Mouse (Mus musculus): ENCODE measurements around the gene Cacna1a. TPM values are rescaled to one million over a fixed set of nuclear protein-coding genes. Genes with fewer than 3 reads are reported as not detected.
A peak's percentile ranks its signal among the peaks of the same experiment; 100 is the strongest.

The Cacna1a gene
- total and polyA plus RNA-seq, 2 experiments from 2014 or later, result 15.4 to 134 TPM

- DNase-seq (ENCODE audit: low spot score) (no peak), ATAC-seq (ENCODE audit: low FRiP score) (no peak)
- H3K9ac ChIP-seq (replicated peaks; ENCODE audit: low read length, poor library complexity, severe bottlenecking), result no peak overlapping the region
- H3K4me2 ChIP-seq (ENCODE audit: low read depth, low read length, poor library complexity, severe bottlenecking), result no peak overlapping the region
- H3K27me3 ChIP-seq (ENCODE audit: insufficient read depth, low read length), result no peaks in the 10 kb centered on the region
- H3K27ac ChIP-seq (ENCODE audit: low read depth, low read length), result no peak overlapping the region
- no peak overlapping the region for H3K4me3 ChIP-seq (ENCODE audit: low read depth, low read length)
- peaks cover 13% of the 10 kb centered on the region; the same call in 1 of the 2 replicates for H3K36me3 ChIP-seq (ENCODE audit: insufficient read depth, low read length)
- no peaks in the 10 kb centered on the region for H3K4me1 ChIP-seq (ENCODE audit: insufficient read depth, low read length)
- H3K9me3 ChIP-seq (ENCODE audit: low read length), result no peaks in the 10 kb centered on the region
- WGBS, result 89% methylated on average over 8 of the region's 8 CpGs
- TF ChIP-seq CTCF (IDR thresholded peaks at IDR 0.05), result no peak
These were observed 38.3 kb downstream of the Cacna1a start for GRCm38 (mm10) chr8:84426582-84426981.

- TF ChIP-seq CTCF (IDR thresholded peaks at IDR 0.05), result no peak
- Histone ChIP-seq H3K27ac (ENCODE audit: low read depth, low read length) (no peak overlapping the region), H3K4me3 (ENCODE audit: low read depth, low read length) (no peak overlapping the region), H3K4me1 (ENCODE audit: insufficient read depth, low read length) (no peaks in the 10 kb centered on the region), H3K36me3 (ENCODE audit: insufficient read depth, low read length) (peaks cover 14% of the 10 kb centered on the region; the same call in 1 of the 2 replicates), H3K4me2 (ENCODE audit: low read depth, low read length, poor library complexity, severe bottlenecking) (no peak overlapping the region), H3K27me3 (ENCODE audit: insufficient read depth, low read length) (no peaks in the 10 kb centered on the region), H3K9ac (replicated peaks; ENCODE audit: low read length, poor library complexity, severe bottlenecking) (no peak overlapping the region), H3K9me3 (ENCODE audit: low read length) (no peaks in the 10 kb centered on the region)
- WGBS, result 84% methylated on average over 5 of the region's 5 CpGs
- DNase-seq (ENCODE audit: low spot score), result no peak
- no peak for ATAC-seq (ENCODE audit: low FRiP score)
These were observed 39.8 kb downstream of the Cacna1a start for GRCm38 (mm10) chr8:84428034-84428433.

GRCm38 (mm10) chr8:84429014-84429413 is 40.8 kb downstream of the Cacna1a start:
- DNase-seq (ENCODE audit: low spot score) (no peak), ATAC-seq (ENCODE audit: low FRiP score) (no peak)
- Histone ChIP-seq H3K4me1 (ENCODE audit: insufficient read depth, low read length) (no peaks in the 10 kb centered on the region), H3K9me3 (ENCODE audit: low read length) (no peaks in the 10 kb centered on the region), H3K36me3 (ENCODE audit: insufficient read depth, low read length) (peaks cover 14% of the 10 kb centered on the region; the same call in 1 of the 2 replicates), H3K4me3 (ENCODE audit: low read depth, low read length) (no peak overlapping the region), H3K4me2 (ENCODE audit: low read depth, low read length, poor library complexity, severe bottlenecking) (no peak overlapping the region), H3K27me3 (ENCODE audit: insufficient read depth, low read length) (no peaks in the 10 kb centered on the region), H3K27ac (ENCODE audit: low read depth, low read length) (no peak overlapping the region), H3K9ac (replicated peaks; ENCODE audit: low read length, poor library complexity, severe bottlenecking) (no peak overlapping the region)
- TF ChIP-seq CTCF (IDR thresholded peaks at IDR 0.05), result no peak
- WGBS, result 24% methylated on average over 4 of the region's 4 CpGs

GRCm38 (mm10) chr8:84429492-84429891 is 41.3 kb downstream of the Cacna1a start:
- no peak overlapping the region for H3K9ac ChIP-seq (replicated peaks; ENCODE audit: low read length, poor library complexity, severe bottlenecking)
- no peak overlapping the region for H3K27ac ChIP-seq (ENCODE audit: low read depth, low read length)
- no peaks in the 10 kb centered on the region for H3K27me3 ChIP-seq (ENCODE audit: insufficient read depth, low read length)
- H3K9me3 ChIP-seq (ENCODE audit: low read length), result no peaks in the 10 kb centered on the region
- H3K4me2 ChIP-seq (ENCODE audit: low read depth, low read length, poor library complexity, severe bottlenecking), result no peak overlapping the region
- H3K36me3 ChIP-seq (ENCODE audit: insufficient read depth, low read length), result peaks cover 14% of the 10 kb centered on the region; the same call in 1 of the 2 replicates
- WGBS, result 23% methylated on average over 5 of the region's 5 CpGs
- H3K4me3 ChIP-seq (ENCODE audit: low read depth, low read length), result no peak overlapping the region
- no peak for TF ChIP-seq CTCF (IDR thresholded peaks at IDR 0.05)
- no peaks in the 10 kb centered on the region for H3K4me1 ChIP-seq (ENCODE audit: insufficient read depth, low read length)
- DNase-seq (ENCODE audit: low spot score) (no peak), ATAC-seq (ENCODE audit: low FRiP score) (no peak)

GRCm38 (mm10) chr8:84435370-84435769 is 47.1 kb downstream of the Cacna1a start:
- no peak for DNase-seq (ENCODE audit: low spot score)
- ATAC-seq (ENCODE audit: low FRiP score), result no peak

GRCm38 (mm10) chr8:84439813-84440212 is 51.6 kb downstream of the Cacna1a start:
- Histone ChIP-seq H3K27ac (ENCODE audit: low read depth, low read length) (no peak overlapping the region), H3K36me3 (ENCODE audit: insufficient read depth, low read length) (peaks cover 17% of the 10 kb centered on the region; the same call in 1 of the 2 replicates), H3K4me2 (ENCODE audit: low read depth, low read length, poor library complexity, severe bottlenecking) (no peak overlapping the region), H3K4me3 (ENCODE audit: low read depth, low read length) (no peak overlapping the region), H3K9me3 (ENCODE audit: low read length) (no peaks in the 10 kb centered on the region), H3K9ac (replicated peaks; ENCODE audit: low read length, poor library complexity, severe bottlenecking) (no peak overlapping the region), H3K4me1 (ENCODE audit: insufficient read depth, low read length) (no peaks in the 10 kb centered on the region), H3K27me3 (ENCODE audit: insufficient read depth, low read length) (no peaks in the 10 kb centered on the region)
- TF ChIP-seq CTCF (IDR thresholded peaks at IDR 0.05), result no peak
- 76% methylated on average over 7 of the region's 7 CpGs for WGBS
- ATAC-seq (ENCODE audit: low FRiP score) (no peak), DNase-seq (ENCODE audit: low spot score) (peak; percentile 77)

More at GRCm38 (mm10) chr8:84435370-84435769, 47.1 kb downstream of the Cacna1a start:
- no peak overlapping the region for H3K27ac ChIP-seq (ENCODE audit: low read depth, low read length)
- H3K4me1 ChIP-seq (ENCODE audit: insufficient read depth, low read length), result no peaks in the 10 kb centered on the region
- no peak for TF ChIP-seq CTCF (IDR thresholded peaks at IDR 0.05)
- H3K36me3 ChIP-seq (ENCODE audit: insufficient read depth, low read length), result peaks cover 15% of the 10 kb centered on the region; the same call in 1 of the 2 replicates
- H3K9ac ChIP-seq (replicated peaks; ENCODE audit: low read length, poor library complexity, severe bottlenecking), result no peak overlapping the region
- no peaks in the 10 kb centered on the region for H3K27me3 ChIP-seq (ENCODE audit: insufficient read depth, low read length)
- WGBS, result 64% methylated on average over 10 of the region's 10 CpGs
- H3K4me3 ChIP-seq (ENCODE audit: low read depth, low read length), result no peak overlapping the region
- H3K9me3 ChIP-seq (ENCODE audit: low read length), result no peaks in the 10 kb centered on the region
- no peak overlapping the region for H3K4me2 ChIP-seq (ENCODE audit: low read depth, low read length, poor library complexity, severe bottlenecking)
